Mouse (Mus musculus) kidney, embryonic 15.5 days (tissue): ENCODE measurements around the gene Rasgef1b. TPM values are rescaled to one million over a fixed set of nuclear protein-coding genes. Genes with fewer than 3 reads are reported as not detected.
A peak's percentile ranks its signal among the peaks of the same experiment; 100 is the strongest.
"Not testable (repeated sequence)": the region's sequence is repeated elsewhere in the genome, so short reads cannot be mapped to it uniquely, and the experiment has no call there.

Experiments
- ATAC-seq: fragments of 200-750 bp; cut with Nextera tagmentation; replicated peaks from 2 replicates; pipeline ENCODE4 v1.8.0; 2017; ENCODE audit warnings: moderate TSS enrichment; ENCODE audit not compliant: low FRiP score
- H3K27ac ChIP-seq: fragments of 300-500 bp; sonication (generic); 2 replicates; pipeline ENCODE4 v1.5.1; 2015; ENCODE audit warnings: mild to moderate bottlenecking, inconsistent platforms
- H3K27me3 ChIP-seq: fragments of 300-500 bp; sonication (generic); 2 replicates; pipeline ENCODE4 v1.6.1; 2015; ENCODE audit warnings: inconsistent platforms
- H3K36me3 ChIP-seq: fragments of 300-500 bp; sonication (generic); 2 replicates; pipeline ENCODE4 v1.6.1; 2015; ENCODE audit warnings: inconsistent platforms
- H3K4me1 ChIP-seq: fragments of 300-500 bp; sonication (generic); 2 replicates; pipeline ENCODE4 v1.6.1; 2015; ENCODE audit warnings: inconsistent platforms
- H3K4me2 ChIP-seq: fragments of 300-500 bp; sonication (generic); 2 replicates; pipeline ENCODE4 v1.6.1; 2015; ENCODE audit warnings: moderate library complexity, mild to moderate bottlenecking, inconsistent platforms
- H3K4me3 ChIP-seq: fragments of 300-500 bp; sonication (generic); replicated peaks from 2 replicates; pipeline ENCODE4 v1.5.1; 2015; ENCODE audit warnings: mild to moderate bottlenecking, inconsistent platforms
- H3K9ac ChIP-seq: fragments of 300-500 bp; sonication (generic); 2 replicates; pipeline ENCODE4 v1.6.1; 2015; ENCODE audit warnings: mild to moderate bottlenecking, inconsistent platforms
- H3K9me3 ChIP-seq: fragments of 300-500 bp; sonication (generic); replicated peaks from 2 replicates; pipeline ENCODE4 v1.6.1; 2016; ENCODE audit warnings: inconsistent platforms
- WGBS: fragments of 180-500 bp; shearing (Covaris S2); methylation state at CpG from one replicate; pipeline ENCODE4 v1.1.7; 2015; ENCODE audit warnings: mixed read lengths; 5-methylcytosine and 5-hydroxymethylcytosine counted together
- polyA plus RNA-seq: library from polyadenylated mRNA; unstranded; fragments of >200 nt; fragmentation: Nextera tagmentation; extraction: Ambion mirVana; gene quantifications from 2 replicates; pipeline ENCODE4 v1.2.1, GENCODE M21; 2015

Gene Rasgef1b
- polyA plus RNA-seq, 1 experiment from 2014 or later = 7.0 TPM

- no peaks in the 10 kb centered on the region for H3K27me3 ChIP-seq
- no peak overlapping the region for H3K4me3 ChIP-seq
- ATAC-seq = no peak
- peak overlapping the region; percentile 7; the same call in 1 of the 2 replicates for H3K4me2 ChIP-seq
- H3K36me3 ChIP-seq = peaks cover 38% of the 10 kb centered on the region
- no peak overlapping the region for H3K9ac ChIP-seq
- 49% methylated on average over 15 of the region's 15 CpGs for WGBS
- H3K9me3 ChIP-seq = no peaks in the 10 kb centered on the region
- 0 out of 2 replicates have a peak overlapping the region, but pooled peaks have one; percentile 28 for H3K27ac ChIP-seq
- peaks cover 14% of the 10 kb centered on the region for H3K4me1 ChIP-seq
Observed at GRCm38 (mm10) chr5:99223869-99224498, 504.9 kb downstream of the Rasgef1b start.

GRCm38 (mm10) chr5:99218385-99218784 lies 510.5 kb downstream of the Rasgef1b start:
- 76% methylated on average over 5 of the region's 5 CpGs for WGBS

GRCm38 (mm10) chr5:99216588-99217152 lies 512.2 kb downstream of the Rasgef1b start:
- peaks cover 45% of the 10 kb centered on the region for H3K36me3 ChIP-seq
- not testable (repeated sequence) for H3K4me3 ChIP-seq, H3K4me2 ChIP-seq, H3K27me3 ChIP-seq, H3K4me1 ChIP-seq, H3K9ac ChIP-seq, ATAC-seq, H3K27ac ChIP-seq, H3K9me3 ChIP-seq
- WGBS = 95% methylated on average over 1 of the region's 1 CpGs

More at GRCm38 (mm10) chr5:99218385-99218784, 510.5 kb downstream of the Rasgef1b start:
- Histone ChIP-seq H3K36me3 (peaks cover 52% of the 10 kb centered on the region), H3K4me2 (no peak overlapping the region), H3K4me3 (no peak overlapping the region), H3K9me3 (no peaks in the 10 kb centered on the region), H3K9ac (no peak overlapping the region), H3K27ac (no peak overlapping the region), H3K27me3 (no peaks in the 10 kb centered on the region), H3K4me1 (no peaks in the 10 kb centered on the region)
- ATAC-seq = no peak

- Histone ChIP-seq H3K9ac (no peak overlapping the region), H3K4me3 (no peak overlapping the region), H3K27ac (no peak overlapping the region), H3K36me3 (peaks cover 33% of the 10 kb centered on the region), H3K4me2 (no peak overlapping the region), H3K9me3 (no peaks in the 10 kb centered on the region), H3K27me3 (no peaks in the 10 kb centered on the region), H3K4me1 (no peaks in the 10 kb centered on the region)
- WGBS = 61% methylated on average over 7 of the region's 7 CpGs
- ATAC-seq = no peak
Observed at GRCm38 (mm10) chr5:99215207-99216157, 513.4 kb downstream of the Rasgef1b start.

GRCm38 (mm10) chr5:99214400-99214799 lies 514.5 kb downstream of the Rasgef1b start:
- H3K36me3 ChIP-seq = peaks cover 27% of the 10 kb centered on the region
- no peak overlapping the region for H3K4me2 ChIP-seq
- no peaks in the 10 kb centered on the region for H3K9me3 ChIP-seq
- H3K4me1 ChIP-seq = no peaks in the 10 kb centered on the region
- H3K27me3 ChIP-seq = no peaks in the 10 kb centered on the region
- no peak overlapping the region for H3K4me3 ChIP-seq
- no peak overlapping the region for H3K27ac ChIP-seq
- no peak overlapping the region for H3K9ac ChIP-seq
- 81% methylated on average over 6 of the region's 6 CpGs for WGBS
- ATAC-seq = no peak

GRCm38 (mm10) chr5:99213211-99213610 lies 515.7 kb downstream of the Rasgef1b start:
- H3K9ac ChIP-seq = no peak overlapping the region
- no peak overlapping the region for H3K4me2 ChIP-seq
- ATAC-seq = no peak
- H3K27me3 ChIP-seq = no peaks in the 10 kb centered on the region
- no peaks in the 10 kb centered on the region for H3K9me3 ChIP-seq
- no peak overlapping the region for H3K4me3 ChIP-seq
- 90% methylated on average over 6 of the region's 6 CpGs for WGBS
- H3K36me3 ChIP-seq = peaks cover 15% of the 10 kb centered on the region
- H3K27ac ChIP-seq = no peak overlapping the region
- H3K4me1 ChIP-seq = no peaks in the 10 kb centered on the region

- H3K4me2 ChIP-seq = no peak overlapping the region
- H3K36me3 ChIP-seq = no peaks in the 10 kb centered on the region
- no peak for ATAC-seq
- H3K4me3 ChIP-seq = no peak overlapping the region
- 0 out of 2 replicates have a peak, but pooled peaks cover 3% of the 10 kb centered on the region for H3K9me3 ChIP-seq
- H3K27ac ChIP-seq = no peak overlapping the region
- H3K27me3 ChIP-seq = peaks cover 21% of the 10 kb centered on the region
- 71% methylated on average over 2 of the region's 2 CpGs for WGBS
- H3K9ac ChIP-seq = no peak overlapping the region
- no peaks in the 10 kb centered on the region for H3K4me1 ChIP-seq
Observed at GRCm38 (mm10) chr5:99203475-99203874, 525.4 kb downstream of the Rasgef1b start.

GRCm38 (mm10) chr5:99202074-99202837 lies 526.6 kb downstream of the Rasgef1b start:
- H3K4me3 ChIP-seq = peak overlapping the region; percentile 25; the same call in 1 of the 2 replicates
- H3K9me3 ChIP-seq = 0 out of 2 replicates have a peak, but pooled peaks cover 3% of the 10 kb centered on the region
- H3K4me1 ChIP-seq = no peaks in the 10 kb centered on the region
- H3K9ac ChIP-seq = no peak overlapping the region
- peaks cover 21% of the 10 kb centered on the region for H3K27me3 ChIP-seq
- no peak for ATAC-seq
- H3K36me3 ChIP-seq = no peaks in the 10 kb centered on the region
- no peak overlapping the region for H3K27ac ChIP-seq
- WGBS = 58% methylated on average over 15 of the region's 15 CpGs
- peak overlapping the region; percentile 43 for H3K4me2 ChIP-seq

- no peak overlapping the region for H3K4me3 ChIP-seq
- 0 out of 2 replicates have a peak, but pooled peaks cover under 1% of the 10 kb centered on the region for H3K27me3 ChIP-seq
- no peak overlapping the region for H3K4me2 ChIP-seq
- no peak overlapping the region for H3K27ac ChIP-seq
- ATAC-seq = no peak
- peaks cover 12% of the 10 kb centered on the region for H3K4me1 ChIP-seq
- WGBS = 94% methylated on average over 5 of the region's 5 CpGs
- H3K36me3 ChIP-seq = no peaks in the 10 kb centered on the region
- 0 out of 2 replicates have a peak, but pooled peaks cover 3% of the 10 kb centered on the region for H3K9me3 ChIP-seq
- no peak overlapping the region for H3K9ac ChIP-seq
Observed at GRCm38 (mm10) chr5:99195436-99195835, 533.4 kb downstream of the Rasgef1b start.

GRCm38 (mm10) chr5:99190941-99191800 lies 537.7 kb downstream of the Rasgef1b start:
- 34% methylated on average over 26 of the region's 26 CpGs for WGBS
- Histone ChIP-seq H3K4me3 (0 out of 2 replicates have a peak overlapping the region, but pooled peaks have one; percentile 7), H3K36me3 (no peaks in the 10 kb centered on the region), H3K27ac (peak overlapping the region; percentile 64), H3K4me2 (peak overlapping the region; percentile 47), H3K27me3 (no peaks in the 10 kb centered on the region), H3K9me3 (no peaks in the 10 kb centered on the region), H3K9ac (no peak overlapping the region), H3K4me1 (peaks cover 15% of the 10 kb centered on the region)
- peak; percentile 60; the same call in 1 of the 2 replicates for ATAC-seq
